Mouse (Mus musculus) CD4-positive, CD25-positive, alpha-beta regulatory T cell, adult 4 months (primary cell): ENCODE results near the gene Tmem238. TPM values are rescaled to one million over a fixed set of nuclear protein-coding genes. Genes with fewer than 3 reads are reported as not detected.
A peak's percentile ranks its signal among the peaks of the same experiment; 100 is the strongest.

Source experiments
- ATAC-seq: one replicate; pipeline ENCODE4 v1.8.0; 2017
- polyA plus RNA-seq, 2 experiments: library from polyadenylated mRNA; unstranded; fragments of 100-300 nt; shearing (Covaris generic); gene quantifications; one replicate each; pipeline ENCODE4 v1.2.1; 2017

Tmem238 gene
- polyA plus RNA-seq, 2 experiments from 2014 or later = 0.86 TPM; not detected in 1

GRCm38 (mm10) chr7:4746326-4746980 is 43.0 kb downstream of the Tmem238 start:
- ATAC-seq = no peak

GRCm38 (mm10) chr7:4744886-4745285 is 44.6 kb downstream of the Tmem238 start:
- ATAC-seq = no peak

GRCm38 (mm10) chr7:4743354-4743753 is 46.1 kb downstream of the Tmem238 start:
- ATAC-seq = no peak

GRCm38 (mm10) chr7:4742482-4742819 is 47.0 kb downstream of the Tmem238 start:
- no peak for ATAC-seq

- no peak for ATAC-seq
Observed at GRCm38 (mm10) chr7:4741672-4742481, 47.6 kb downstream of the Tmem238 start.

- no peak for ATAC-seq
Observed at GRCm38 (mm10) chr7:4741151-4741550, 48.3 kb downstream of the Tmem238 start.

GRCm38 (mm10) chr7:4740309-4740727 is 49.1 kb downstream of the Tmem238 start:
- ATAC-seq = no peak

- peak; percentile 84 for ATAC-seq
Observed at GRCm38 (mm10) chr7:4739544-4740275, 49.7 kb downstream of the Tmem238 start, which contains the start of gene Kmt5c. Kmt5c (plus strand) TSS chr7:4740115.

- ATAC-seq = peak; percentile 20
Observed at GRCm38 (mm10) chr7:4739041-4739543, 50.4 kb downstream of the Tmem238 start.

Other genes with a start within 250 kb of the Tmem238 start
- under 1 TPM in 1 of 2 experiments, not detected in 1; 0.35 TPM for gene Syt5, start 242.1 kb downstream of the Tmem238 start, polyA plus RNA-seq
- gene Ptprh, start 185.6 kb downstream of the Tmem238 start, polyA plus RNA-seq = not detected
- 1 to 10 TPM; 2.9 to 4.2 TPM for gene Tmem86b, start 158.2 kb downstream of the Tmem238 start, polyA plus RNA-seq
- 1 to 10 TPM; 6.7 to 9.1 TPM for gene Ppp6r1, start 130.6 kb downstream of the Tmem238 start, polyA plus RNA-seq
- gene Hspbp1, start 104.6 kb downstream of the Tmem238 start, polyA plus RNA-seq = 10 to 100 TPM; 45.4 to 48.2 TPM
- gene Brsk1, start 99.1 kb downstream of the Tmem238 start, polyA plus RNA-seq = not detected
- gene Tmem150b, start 64.4 kb downstream of the Tmem238 start, polyA plus RNA-seq = under 1 TPM in 1 of 2 experiments, not detected in 1; 0.47 TPM
- gene Kmt5c, start 49.5 kb downstream of the Tmem238 start, polyA plus RNA-seq = 10 to 100 TPM; 22.9 to 25.8 TPM
- 1 to 10 TPM in 1 of 2 experiments, not detected in 1; 2.1 TPM for gene Cox6b2, start 36.6 kb downstream of the Tmem238 start, polyA plus RNA-seq
- not detected for gene Fam71e2, start 18.4 kb downstream of the Tmem238 start, polyA plus RNA-seq
- gene Il11, start 6.8 kb downstream of the Tmem238 start, polyA plus RNA-seq = under 1 TPM in 1 of 2 experiments, not detected in 1; 0.16 TPM
- gene Tmem190, start 6.7 kb downstream of the Tmem238 start, polyA plus RNA-seq = not detected
- 100 to 1,000 TPM; 446 to 574 TPM for gene Rpl28, start 3.2 kb upstream of the Tmem238 start, polyA plus RNA-seq
- gene Ube2s, start 22.9 kb upstream of the Tmem238 start, polyA plus RNA-seq = 10 to 100 TPM; 25.0 to 25.3 TPM
- gene Shisa7, start 55.0 kb upstream of the Tmem238 start, polyA plus RNA-seq = under 1 TPM in 1 of 2 experiments, not detected in 1; 0.11 TPM
- gene Isoc2b, start 80.6 kb upstream of the Tmem238 start, polyA plus RNA-seq = 10 to 100 TPM; 29.1 to 47.3 TPM
- under 1 TPM; 0.35 to 0.47 TPM for gene Isoc2a, start 87.5 kb upstream of the Tmem238 start, polyA plus RNA-seq
- gene Gm36210, start 116.9 kb upstream of the Tmem238 start, polyA plus RNA-seq = not detected
- 1 to 10 TPM in 1 of 2 experiments, under 1 TPM in 1; 0.99 to 1.5 TPM for gene Zfp628, start 125.6 kb upstream of the Tmem238 start, polyA plus RNA-seq
- gene Nat14, start 132.4 kb upstream of the Tmem238 start, polyA plus RNA-seq = under 1 TPM in 1 of 2 experiments, not detected in 1; 0.61 TPM
- under 1 TPM in 1 of 2 experiments, not detected in 1; 0.12 TPM for gene Ssc5d, start 136.1 kb upstream of the Tmem238 start, polyA plus RNA-seq
- gene Sbk2, start 174.8 kb upstream of the Tmem238 start, polyA plus RNA-seq = not detected
- gene Sbk3, start 181.5 kb upstream of the Tmem238 start, polyA plus RNA-seq = not detected
- 1 to 10 TPM; 3.6 to 6.4 TPM for gene Zfp579, start 206.5 kb upstream of the Tmem238 start, polyA plus RNA-seq
- 10 to 100 TPM; 44.1 to 45.4 TPM for gene Zfp524, start 224.8 kb upstream of the Tmem238 start, polyA plus RNA-seq
- gene Fiz1, start 225.0 kb upstream of the Tmem238 start, polyA plus RNA-seq = 10 to 100 TPM in 1 of 2 experiments, 1 to 10 TPM in 1; 9.5 to 12.0 TPM
- 1 to 10 TPM; 7.9 to 8.9 TPM for gene Gm44973, start 225.8 kb upstream of the Tmem238 start, polyA plus RNA-seq
- gene Zfp865, start 230.7 kb upstream of the Tmem238 start, polyA plus RNA-seq = 10 to 100 TPM in 1 of 2 experiments, 1 to 10 TPM in 1; 3.5 to 12.3 TPM
- gene Ccdc106, start 230.9 kb upstream of the Tmem238 start, polyA plus RNA-seq = under 1 TPM in 1 of 2 experiments, not detected in 1; 0.58 TPM
- not detected for gene 4632433K11Rik, start 244.5 kb upstream of the Tmem238 start, polyA plus RNA-seq
- gene Zfp784, start 248.8 kb upstream of the Tmem238 start, polyA plus RNA-seq = 1 to 10 TPM; 4.5 to 9.3 TPM